Mouse (Mus musculus) lung, embryonic 14.5 days (tissue): ENCODE measurements around the gene Mob3a. TPM values are rescaled to one million over a fixed set of nuclear protein-coding genes. Genes with fewer than 3 reads are reported as not detected.

ENCODE experiments used
- ATAC-seq: fragments of 200-750 bp; cut with Nextera tagmentation; 2 replicates; pipeline ENCODE4 v1.8.0; 2017; ENCODE audit warnings: mild to moderate bottlenecking, moderate TSS enrichment, moderate library complexity; ENCODE audit not compliant: insufficient read depth
- DNase-seq: peaks from one replicate; pipeline ENCODE4 v3.0.0-alpha.2; 2015
- H3K27ac ChIP-seq: fragments of 300-500 bp; sonication (generic); 2 replicates; pipeline ENCODE4 v1.5.1; 2014; ENCODE audit warnings: low read depth, mild to moderate bottlenecking, moderate library complexity
- H3K27me3 ChIP-seq: fragments of 300-500 bp; sonication (generic); 2 replicates; pipeline ENCODE4 v1.6.1; 2014; ENCODE audit warnings: low read length, control low read depth; ENCODE audit not compliant: insufficient read depth
- H3K36me3 ChIP-seq: fragments of 300-500 bp; sonication (generic); 2 replicates; pipeline ENCODE4 v1.6.1; 2014; ENCODE audit warnings: control low read depth; ENCODE audit not compliant: insufficient read depth
- H3K4me1 ChIP-seq: fragments of 300-500 bp; sonication (generic); 2 replicates; pipeline ENCODE4 v1.6.1; 2014; ENCODE audit warnings: antibody characterized with exemption, control low read depth; ENCODE audit not compliant: insufficient read depth
- H3K4me2 ChIP-seq: fragments of 300-500 bp; sonication (generic); 2 replicates; pipeline ENCODE4 v1.6.1; 2014; ENCODE audit warnings: mild to moderate bottlenecking
- H3K4me3 ChIP-seq: fragments of 300-500 bp; sonication (generic); 2 replicates; pipeline ENCODE4 v1.5.1; 2014; ENCODE audit warnings: low read depth, low read length
- H3K9ac ChIP-seq: fragments of 300-500 bp; sonication (generic); 2 replicates; pipeline ENCODE4 v1.6.1; 2014
- H3K9me3 ChIP-seq: fragments of 300-500 bp; sonication (generic); 2 replicates; pipeline ENCODE4 v1.6.1; 2016; ENCODE audit warnings: low read depth, low read length, control low read depth
- CTCF ChIP-seq: IDR thresholded peaks from 2 replicates; pipeline ENCODE4 v1.5.1; 2016; ENCODE audit warnings: antibody characterized with exemption, low read depth
- WGBS: fragments of 180-500 bp; shearing (Covaris S2); extraction: QIAGEN DNeasy Blood & Tissue Kit; methylation state at CpG from one replicate; pipeline ENCODE4 v1.1.7; 2014; 5-methylcytosine and 5-hydroxymethylcytosine counted together
- polyA plus RNA-seq: library from polyadenylated mRNA; unstranded; fragments of >200 nt; fragmentation: Nextera tagmentation; extraction: Ambion mirVana; gene quantifications from 2 replicates; pipeline ENCODE4 v1.2.1, GENCODE M21; 2014

Gene Mob3a
- polyA plus RNA-seq, 1 experiment from 2014 or later: 40.3 TPM

DNA sequence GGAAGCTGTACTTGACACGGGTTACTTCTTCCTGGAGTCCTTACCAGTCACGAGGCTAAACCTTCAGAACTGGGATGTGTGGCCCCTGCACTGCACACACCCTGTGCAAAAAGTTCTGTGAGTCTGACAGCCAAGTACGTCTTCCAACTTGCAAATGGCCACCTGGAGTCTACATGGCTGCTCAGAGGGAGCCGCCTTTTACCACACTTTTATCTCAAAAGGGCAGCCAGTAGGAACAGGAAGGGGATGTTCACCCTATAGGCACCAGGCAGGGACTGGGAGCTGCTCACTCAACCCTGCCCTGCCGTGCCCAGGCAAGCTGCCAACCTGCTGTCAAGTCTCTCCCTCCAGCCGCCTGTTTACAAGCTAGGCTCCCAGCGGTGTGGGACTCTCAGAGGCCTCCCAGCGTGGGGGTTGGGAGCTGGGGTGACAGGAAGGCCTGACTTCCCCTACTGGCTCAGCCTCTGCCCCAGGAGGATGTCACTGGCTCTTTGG, 23.8 kb downstream of the Mob3a start, which contains the start of gene Mknk2:
Gene Mknk2 (minus strand): TSS at position 171 of the 495 bp plus-strand sequence.
- Histone ChIP-seq H3K4me1 (peaks cover 39% of the 10 kb centered on the region), H3K27ac (peak within 1 kb of the TSS; percentile 99), H3K36me3 (peaks cover 11% of the 10 kb centered on the region; the same call in 1 of the 2 replicates), H3K9me3 (no peaks in the 10 kb centered on the region), H3K4me2 (peak within 1 kb of the TSS; percentile 91), H3K27me3 (no peaks in the 10 kb centered on the region), H3K9ac (peak within 1 kb of the TSS; percentile 80), H3K4me3 (peak within 1 kb of the TSS; percentile 98)
- ATAC-seq (peak; percentile 45), DNase-seq (peak; percentile 96)
- no peak for TF ChIP-seq CTCF
- 7% methylated on average over 8 of the region's 8 CpGs for WGBS

DNA sequence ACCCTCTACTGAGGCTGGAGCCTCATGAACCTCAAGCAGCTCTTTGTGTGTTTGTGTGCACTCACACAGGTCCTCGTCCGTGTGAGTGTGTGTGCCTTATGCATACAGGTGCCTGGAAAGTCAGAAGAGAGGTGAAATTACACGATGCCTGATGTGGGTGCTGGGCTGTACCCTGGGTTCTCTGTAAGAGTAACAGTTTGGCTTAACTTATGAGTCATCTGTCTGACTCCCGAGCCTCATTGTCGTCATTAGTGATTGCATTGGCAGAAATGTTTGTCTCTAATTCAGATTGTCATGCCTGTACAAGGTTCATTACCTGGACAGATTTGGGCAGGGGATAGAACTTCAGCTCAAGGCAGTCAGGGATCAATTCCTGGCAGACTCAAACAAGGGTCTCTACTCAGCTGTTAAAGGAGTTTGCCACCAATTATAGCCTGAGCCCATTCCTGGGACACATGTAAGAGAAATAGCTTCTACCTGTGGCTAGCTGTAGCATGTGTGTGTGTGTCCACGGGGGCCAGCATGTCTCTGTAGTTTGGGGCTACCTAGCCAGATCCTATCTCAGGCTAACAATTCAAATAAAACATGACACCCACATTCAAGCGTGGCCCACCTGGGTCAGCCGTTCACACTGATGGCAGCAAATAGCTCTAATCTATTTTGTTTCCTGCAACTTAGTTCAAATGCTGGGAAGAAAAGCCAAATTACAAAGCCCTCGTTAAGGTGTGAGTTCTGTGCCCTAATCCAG, 24.5 kb downstream of the Mob3a start:
- DNase-seq (peak; percentile 43), ATAC-seq (peak; percentile 0; the same call in 1 of the 2 replicates)
- Histone ChIP-seq H3K27me3 (no peaks in the 10 kb centered on the region), H3K9ac (peak overlapping the region; percentile 80), H3K4me3 (peak overlapping the region; percentile 98), H3K27ac (peak overlapping the region; percentile 99), H3K9me3 (no peaks in the 10 kb centered on the region), H3K4me2 (peak overlapping the region; percentile 91), H3K36me3 (peaks cover 18% of the 10 kb centered on the region), H3K4me1 (peaks cover 39% of the 10 kb centered on the region)
- 22% methylated on average over 9 of the region's 9 CpGs for WGBS
- TF ChIP-seq CTCF: no peak

DNA sequence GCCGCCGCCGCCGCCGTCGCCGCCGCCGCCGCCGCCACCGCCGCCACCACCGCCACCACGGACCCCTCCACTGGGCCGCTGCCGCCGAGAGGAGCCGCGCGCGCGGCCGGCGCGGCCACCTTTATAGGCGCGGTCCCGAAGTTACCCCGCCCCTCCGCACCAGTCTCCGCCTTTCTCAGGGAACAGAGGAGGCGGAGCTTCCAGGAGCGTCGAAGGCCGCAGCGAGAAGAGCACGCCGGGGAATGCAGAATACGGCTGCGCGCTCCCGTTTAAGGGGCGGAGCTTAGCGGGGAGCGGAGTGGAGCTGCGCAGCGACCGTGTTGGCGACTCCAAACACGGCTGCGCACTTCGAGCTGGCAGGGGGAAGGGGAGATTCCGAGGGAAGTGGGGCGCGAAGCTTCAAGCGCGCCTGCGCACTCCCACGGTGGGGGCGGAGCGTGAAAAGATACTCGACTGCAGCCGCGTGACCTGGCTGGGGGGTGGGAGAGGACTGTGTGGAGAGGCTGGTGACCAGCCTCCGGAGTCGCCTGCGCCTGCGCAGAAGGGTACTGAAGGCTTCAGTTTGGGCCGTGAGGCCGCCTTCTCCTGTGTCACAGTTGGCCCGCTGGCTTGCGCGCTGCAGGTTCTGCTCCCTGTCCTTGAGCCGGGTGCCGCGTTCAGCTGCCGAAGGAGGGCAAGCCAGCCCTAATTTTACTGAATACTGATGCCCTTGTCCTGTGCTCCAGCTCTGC, 25.4 kb downstream of the Mob3a start:
- H3K4me1 ChIP-seq: peaks cover 39% of the 10 kb centered on the region

DNA sequence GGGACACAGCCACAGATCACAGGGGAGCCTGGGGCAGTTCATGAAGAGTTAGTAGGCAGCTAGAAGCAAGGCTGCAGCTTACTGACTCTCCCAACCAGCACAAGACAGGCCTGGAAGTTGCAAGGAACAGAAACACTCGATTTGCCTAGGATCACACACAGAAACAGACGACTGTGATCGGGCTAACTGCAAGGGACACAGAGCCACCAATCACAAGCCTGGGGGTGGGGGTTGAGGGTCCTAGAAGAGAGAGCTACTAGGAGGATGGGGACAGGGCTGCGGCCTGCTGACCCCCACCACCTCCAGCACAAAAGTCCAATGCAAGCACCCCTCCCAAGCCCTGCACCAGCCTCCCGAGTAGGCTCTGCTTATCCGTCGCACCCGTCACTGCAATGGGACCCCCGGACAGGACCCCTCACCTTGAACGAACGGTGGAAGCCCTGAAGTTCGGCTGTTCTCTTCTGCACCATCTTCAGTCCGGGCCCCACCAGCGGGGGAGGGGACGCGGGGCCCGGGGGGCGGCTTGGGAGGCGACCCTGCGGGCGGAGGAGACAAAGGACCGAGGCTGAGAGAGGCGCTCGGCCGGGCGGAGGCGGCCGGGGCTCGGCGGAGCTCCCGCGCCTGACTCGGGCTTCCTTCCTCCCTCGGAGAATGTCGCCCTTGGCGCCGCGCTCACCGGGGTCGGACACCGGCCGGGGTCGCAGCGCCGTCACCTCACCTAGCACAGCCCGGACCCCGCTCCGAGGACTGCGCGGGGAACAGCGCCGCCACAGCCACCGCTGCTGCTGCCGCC, 26.2 kb downstream of the Mob3a start:
- Histone ChIP-seq H3K36me3 (peaks cover 35% of the 10 kb centered on the region), H3K27me3 (no peaks in the 10 kb centered on the region), H3K4me3 (peak overlapping the region; percentile 98), H3K9me3 (no peaks in the 10 kb centered on the region), H3K4me1 (peaks cover 39% of the 10 kb centered on the region), H3K27ac (peak overlapping the region; percentile 84), H3K4me2 (peak overlapping the region; percentile 88), H3K9ac (peak overlapping the region; percentile 98)
- peak; percentile 27 for DNase-seq
- under 1% methylated on average over 33 of the region's 54 CpGs for WGBS
- no peak for TF ChIP-seq CTCF
- peak; percentile 9 for ATAC-seq

More for the DNA sequence above, 25.4 kb downstream of the Mob3a start:
- no peaks in the 10 kb centered on the region for H3K27me3 ChIP-seq
- no peak for TF ChIP-seq CTCF
- H3K9ac ChIP-seq: peak overlapping the region; percentile 98
- ATAC-seq: peak; percentile 89
- WGBS: under 1% methylated on average over 78 of the region's 78 CpGs
- peak overlapping the region; percentile 98 for H3K4me3 ChIP-seq
- DNase-seq: peak; percentile 100
- H3K36me3 ChIP-seq: peaks cover 28% of the 10 kb centered on the region
- peak overlapping the region; percentile 99 for H3K27ac ChIP-seq
- no peaks in the 10 kb centered on the region for H3K9me3 ChIP-seq
- peak overlapping the region; percentile 91 for H3K4me2 ChIP-seq

DNA sequence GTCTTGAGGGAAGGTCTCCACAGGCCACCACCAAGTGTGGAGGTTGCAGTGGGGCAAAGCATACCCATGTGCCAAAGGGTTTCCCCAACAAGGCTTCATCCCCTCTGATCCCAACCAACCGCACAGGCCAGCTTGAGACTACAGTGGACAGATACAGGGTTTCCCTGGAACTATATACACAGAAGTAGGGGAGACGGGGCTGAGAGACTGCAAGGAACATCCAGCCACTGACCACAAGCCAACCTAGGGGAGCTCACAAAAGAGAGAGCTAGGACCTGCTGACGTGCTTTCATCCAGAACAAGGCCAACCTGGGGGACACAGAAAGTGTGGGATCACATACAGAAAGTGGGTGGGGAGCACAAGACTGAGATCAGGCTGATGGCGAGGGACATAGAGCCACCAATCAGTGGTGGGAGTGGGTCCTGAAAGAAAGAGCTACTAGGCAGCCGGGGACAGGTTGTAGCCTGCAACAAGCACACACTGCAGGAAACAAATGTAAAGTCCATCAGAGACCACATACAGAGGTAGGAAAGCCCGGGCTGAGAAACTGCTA, 26.8 kb downstream of the Mob3a start:
- Histone ChIP-seq H3K4me3 (peak overlapping the region; percentile 98), H3K27ac (peak overlapping the region; percentile 84), H3K4me1 (peaks cover 39% of the 10 kb centered on the region), H3K9ac (peak overlapping the region; percentile 98), H3K36me3 (peaks cover 42% of the 10 kb centered on the region), H3K4me2 (peak overlapping the region; percentile 88), H3K9me3 (no peaks in the 10 kb centered on the region), H3K27me3 (no peaks in the 10 kb centered on the region)
- DNase-seq: no peak
- TF ChIP-seq CTCF: no peak
- WGBS: 7% methylated on average over 6 of the region's 6 CpGs
- ATAC-seq: no peak

DNA sequence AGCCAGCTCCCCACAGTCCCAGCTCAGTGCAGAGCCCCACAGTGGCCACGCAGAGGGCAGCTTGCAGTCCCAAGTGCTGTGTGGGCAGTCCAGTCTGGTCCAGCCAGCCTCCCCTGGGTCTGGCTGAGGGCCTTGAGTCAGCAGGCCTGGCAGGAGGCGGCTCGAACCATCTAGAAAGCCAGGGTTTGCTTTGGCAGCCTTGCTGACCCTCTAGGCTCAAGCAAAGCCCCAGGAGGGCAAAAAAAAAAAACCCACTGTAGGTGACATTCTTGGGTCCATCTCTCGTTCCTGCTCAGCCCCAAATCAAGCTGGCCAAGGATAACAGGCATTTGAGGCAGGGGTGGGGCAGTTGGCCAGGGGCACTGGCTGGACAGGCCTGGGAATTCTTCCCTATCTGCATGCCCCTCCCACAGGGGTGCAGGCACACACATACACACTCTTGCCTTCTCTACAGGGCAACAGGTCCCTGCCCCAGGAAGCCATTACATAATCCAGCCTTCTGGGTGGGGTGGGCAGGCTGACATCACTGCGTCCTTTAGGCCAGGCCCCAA, 27.5 kb downstream of the Mob3a start:
- Histone ChIP-seq H3K4me1 (peaks cover 38% of the 10 kb centered on the region), H3K9ac (peak overlapping the region; percentile 98), H3K9me3 (no peaks in the 10 kb centered on the region), H3K4me2 (peak overlapping the region; percentile 88), H3K27me3 (no peaks in the 10 kb centered on the region), H3K4me3 (peak overlapping the region; percentile 98), H3K36me3 (peaks cover 49% of the 10 kb centered on the region), H3K27ac (no peak overlapping the region)
- DNase-seq (no peak), ATAC-seq (no peak)
- 51% methylated on average over 5 of the region's 5 CpGs for WGBS
- no peak for TF ChIP-seq CTCF
